Mouse (Mus musculus) lung, postnatal 10 days (tissue): ENCODE results near the gene Gm20379.
A peak's percentile ranks its signal among the peaks of the same experiment; 100 is the strongest.

Source experiments
- DNase-seq: peaks from one replicate; pipeline ENCODE4 v3.0.0; 2021

Gm20379 gene

DNA sequence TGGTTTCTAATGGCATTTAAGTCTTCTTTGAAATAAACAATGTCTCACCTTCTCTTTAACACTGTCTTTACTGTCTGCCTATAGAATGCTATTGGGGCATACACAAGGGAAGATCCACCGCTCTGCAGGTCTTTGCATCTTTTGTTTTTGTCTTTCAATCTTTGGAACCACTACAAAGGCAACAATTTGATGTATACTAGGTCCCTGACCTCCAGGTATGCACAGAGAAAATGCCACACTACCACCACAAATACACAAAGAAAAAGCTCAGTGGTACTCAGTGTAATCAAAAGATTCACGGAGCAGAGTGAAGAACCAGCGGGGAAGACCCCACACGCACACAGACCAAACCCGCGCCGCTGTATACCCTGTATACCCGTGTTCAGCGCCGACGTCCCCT, at the start of gene Gm20379:
Gene Gm20379, plus strand, starts transcription at position 301 of the 400 bp plus-strand sequence.
- no peak for DNase-seq

DNA sequence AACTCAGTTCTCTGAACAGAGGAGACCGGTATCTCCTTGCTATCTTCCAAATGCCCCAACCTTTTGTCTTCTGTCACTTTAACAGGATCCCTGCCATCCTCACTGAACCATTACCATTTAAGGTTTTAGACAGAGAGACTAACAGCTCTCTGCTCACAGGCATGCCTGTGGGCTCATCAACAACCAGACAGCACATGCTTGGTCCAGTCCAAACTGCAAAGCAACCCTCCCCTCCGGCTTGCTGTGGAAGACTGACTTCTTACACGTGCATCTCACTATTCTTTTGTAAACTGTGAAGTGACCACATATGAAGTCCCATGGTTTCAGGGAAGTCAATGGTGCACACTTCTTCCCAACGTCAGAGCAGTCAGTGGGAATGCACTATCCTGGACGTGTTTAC, 44.5 kb upstream of the Gm20379 start:
- DNase-seq = no peak

DNA sequence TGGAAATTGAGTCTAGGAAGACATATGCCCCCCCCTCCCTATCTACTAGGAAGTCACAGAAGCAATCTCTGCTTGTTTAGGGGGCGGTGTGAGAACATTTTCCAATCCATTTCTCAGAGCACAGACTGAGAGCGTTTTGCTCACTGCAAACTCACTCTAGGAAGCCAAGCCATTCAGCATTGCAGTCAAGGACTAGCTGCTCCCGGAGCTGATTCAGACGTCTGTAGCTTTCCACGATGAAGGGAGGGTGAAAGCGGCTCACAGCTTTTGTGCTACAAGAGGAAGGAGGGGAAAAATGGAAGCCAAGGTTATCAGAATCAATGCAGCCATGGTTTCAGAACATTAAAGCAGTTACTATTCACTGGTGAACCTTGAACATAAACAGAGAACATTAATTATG, 42.2 kb upstream of the Gm20379 start:
- DNase-seq = no peak

DNA sequence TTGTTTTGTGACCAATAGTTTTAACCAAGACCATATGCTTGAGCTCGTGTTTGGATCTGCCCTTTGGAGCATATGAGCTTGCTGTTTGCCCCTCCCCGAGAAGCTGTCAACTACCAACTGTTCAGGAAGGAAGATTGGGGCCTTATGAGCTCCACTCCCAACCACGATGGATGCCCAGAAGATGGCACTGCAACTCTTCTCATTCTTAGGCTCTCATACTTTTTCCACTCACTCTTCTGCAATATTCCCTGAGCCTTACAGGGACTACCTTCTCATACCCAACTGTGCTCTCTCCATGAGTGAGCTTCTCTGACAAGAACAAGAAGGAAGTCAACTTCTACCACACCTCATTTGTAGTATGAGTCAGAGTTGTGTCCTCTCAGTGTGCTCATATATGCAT, 38.7 kb upstream of the Gm20379 start:
- peak; percentile 7 for DNase-seq

DNA sequence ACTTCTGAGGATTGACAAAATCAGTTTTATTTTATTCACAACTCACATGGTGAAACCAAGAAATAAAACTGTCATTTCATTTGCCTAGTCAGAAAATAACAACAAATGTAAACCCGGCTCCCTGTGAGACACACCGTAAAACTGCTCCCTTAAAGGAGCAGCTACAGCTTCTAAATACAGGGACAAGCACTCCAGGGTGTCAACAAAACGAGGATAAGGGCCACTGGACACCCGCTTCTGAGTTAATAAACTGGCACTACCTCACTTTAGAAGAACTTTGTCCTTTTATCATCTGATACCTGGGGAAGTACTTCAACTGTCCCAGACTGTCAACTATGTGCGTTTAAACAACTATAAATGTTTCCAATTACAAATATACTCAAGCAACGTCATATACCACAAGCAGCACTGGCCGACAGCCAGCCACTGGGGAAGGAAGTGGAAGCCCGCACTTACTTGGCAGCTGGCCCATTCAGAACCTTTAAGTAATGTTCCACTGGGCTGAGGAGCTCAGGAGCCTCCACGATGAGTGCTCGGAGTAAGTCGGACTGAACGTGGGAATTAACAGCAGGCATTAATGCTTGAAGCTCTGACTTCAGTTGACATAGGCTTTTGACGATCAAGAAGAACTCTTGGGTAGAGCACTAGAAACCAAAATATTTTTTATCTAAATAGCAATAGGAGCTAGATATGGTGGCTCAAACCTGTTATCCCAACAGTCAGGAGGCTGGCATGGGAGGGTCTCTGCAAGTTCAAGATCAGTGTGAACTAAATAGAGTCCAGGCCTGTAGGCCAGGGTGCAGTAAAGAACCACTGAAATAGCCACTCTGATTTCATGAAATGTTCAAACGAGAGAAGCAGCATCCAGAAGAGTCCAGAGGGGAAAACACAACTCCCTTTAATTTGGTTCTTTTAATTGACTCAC, 31.2 kb upstream of the Gm20379 start:
- DNase-seq = peak; percentile 85

DNA sequence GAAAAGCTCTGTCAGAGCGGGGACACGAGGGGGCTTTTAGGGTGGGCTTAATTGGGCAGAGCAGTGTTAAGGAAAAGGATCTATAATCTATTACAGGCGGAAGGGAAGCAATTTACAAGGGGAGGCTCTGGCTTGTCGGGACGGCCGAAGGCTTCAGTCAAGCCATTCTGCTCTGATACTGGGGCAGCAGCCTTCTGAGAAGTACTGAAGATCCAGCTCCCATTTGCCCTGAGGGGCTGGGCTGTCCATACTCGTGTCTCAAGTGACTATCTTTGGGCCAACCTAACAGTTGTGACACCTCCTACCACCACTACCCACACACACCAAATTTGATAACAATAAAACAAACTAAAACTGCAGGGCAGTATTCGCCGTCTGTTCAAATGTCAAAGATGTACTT, 30.5 kb upstream of the Gm20379 start:
- DNase-seq = no peak

DNA sequence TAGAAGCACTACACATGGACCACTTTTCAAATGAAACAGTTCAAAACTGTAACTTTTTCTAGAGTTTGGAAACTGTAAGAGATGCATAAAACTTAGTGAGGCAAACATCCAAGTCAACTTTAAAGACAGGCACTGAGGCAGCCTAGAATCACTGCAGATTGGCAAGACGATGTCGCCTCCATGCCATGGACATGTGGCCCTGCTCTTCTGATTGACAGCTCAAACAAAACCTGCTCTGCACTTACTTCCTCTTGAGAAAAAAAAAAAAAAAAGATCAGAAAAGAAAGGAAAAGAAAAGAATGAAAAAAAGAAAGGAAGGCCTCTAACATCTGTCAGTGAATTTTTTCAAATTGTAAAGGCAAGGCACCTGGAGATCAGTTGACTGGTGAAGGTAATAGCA, 28.8 kb upstream of the Gm20379 start:
- DNase-seq = no peak

DNA sequence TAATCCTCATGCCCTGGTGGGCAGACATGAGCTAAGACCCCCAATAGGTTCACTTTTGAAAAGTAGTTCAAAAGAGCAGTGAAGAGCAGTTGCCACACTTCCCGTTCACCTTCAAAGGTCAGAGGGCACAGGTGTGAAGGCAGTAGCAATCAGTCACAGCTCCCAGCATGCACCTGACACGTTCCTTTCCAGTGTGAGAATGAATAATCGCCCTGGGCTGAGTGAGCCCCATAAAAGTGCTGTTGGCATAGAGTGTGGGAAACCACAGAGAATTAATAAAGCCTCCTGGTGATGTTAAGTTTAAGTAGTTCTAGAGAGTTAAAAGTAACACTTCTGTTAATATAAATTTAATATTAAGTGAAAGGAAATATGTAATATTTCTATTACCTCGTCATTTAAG, 14.2 kb upstream of the Gm20379 start:
- no peak for DNase-seq

DNA sequence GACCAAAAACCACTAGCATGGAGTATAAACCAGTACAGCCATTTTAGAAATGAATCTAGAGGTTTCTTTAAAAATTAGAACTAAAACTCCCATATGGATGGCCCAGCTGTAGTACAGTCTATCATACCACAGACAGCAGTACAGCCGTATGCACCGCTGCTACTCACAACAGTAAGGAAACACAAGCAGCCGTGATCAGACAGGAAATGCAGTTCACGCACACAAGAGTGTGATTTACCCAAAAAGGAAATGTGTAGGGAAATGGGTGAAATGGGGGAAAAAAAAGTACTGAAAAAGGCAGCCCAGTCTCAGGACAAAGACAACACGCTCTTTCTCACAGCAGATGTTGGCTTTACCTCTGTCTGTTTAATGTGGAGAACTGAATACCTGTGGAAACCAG, 11.9 kb upstream of the Gm20379 start:
- no peak for DNase-seq

DNA sequence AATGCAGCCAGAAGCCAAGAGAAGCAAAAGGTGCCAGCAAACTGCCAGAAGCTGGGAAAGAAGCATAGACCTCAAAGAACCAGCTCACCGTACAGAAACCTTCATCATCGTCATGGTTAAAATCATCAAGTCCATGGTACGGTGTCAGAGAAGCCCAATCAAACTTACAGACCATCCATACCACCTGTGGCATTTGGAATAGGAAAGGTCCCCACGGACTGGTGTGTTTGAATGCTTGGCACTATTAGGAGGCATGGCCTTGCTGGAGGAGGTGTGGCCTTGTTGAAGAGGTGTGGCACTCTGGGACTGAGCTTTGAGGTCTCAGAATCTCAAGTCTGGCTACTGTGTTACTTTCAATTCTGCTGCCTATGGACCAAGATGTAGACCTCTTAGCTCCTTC, 9.3 kb upstream of the Gm20379 start:
- DNase-seq = no peak

DNA sequence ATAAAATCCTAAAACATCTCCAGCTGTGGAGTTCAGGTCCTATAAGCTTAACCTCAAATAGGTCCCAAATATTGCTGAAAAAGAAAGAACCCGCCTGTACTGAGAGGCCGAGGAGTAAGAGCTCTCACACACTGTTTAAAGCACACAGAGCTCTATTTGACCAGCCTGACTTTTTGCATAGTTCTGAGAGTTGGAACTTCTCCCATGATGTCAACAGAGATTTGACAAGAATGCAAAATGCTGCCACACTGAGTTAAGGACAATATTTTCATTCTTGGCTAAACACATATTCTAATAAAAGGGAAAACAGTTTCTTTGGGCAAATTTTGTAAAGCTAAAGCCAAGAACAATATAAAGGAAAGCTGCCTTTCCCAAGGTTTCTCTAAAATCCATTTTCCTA, 8.8 kb upstream of the Gm20379 start:
- no peak for DNase-seq

DNA sequence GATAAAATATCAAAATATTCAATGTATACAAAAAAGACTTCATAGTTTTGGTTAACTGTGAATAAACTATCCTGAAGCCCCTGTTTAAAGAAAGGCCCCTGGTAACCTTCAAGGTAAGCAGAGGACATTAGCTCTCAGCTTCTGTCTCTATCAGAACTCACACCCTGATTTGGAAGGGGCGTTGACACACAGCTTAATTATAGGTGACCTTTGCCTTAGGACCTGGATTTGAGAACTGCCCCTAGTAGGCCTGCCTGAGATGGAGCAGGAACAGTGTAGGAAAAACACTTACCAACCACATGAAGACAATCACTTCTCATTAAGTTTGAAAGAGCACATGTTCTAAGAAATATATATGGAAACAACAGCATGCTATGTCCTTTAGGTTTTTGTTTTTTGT, 6.3 kb upstream of the Gm20379 start:
- no peak for DNase-seq

DNA sequence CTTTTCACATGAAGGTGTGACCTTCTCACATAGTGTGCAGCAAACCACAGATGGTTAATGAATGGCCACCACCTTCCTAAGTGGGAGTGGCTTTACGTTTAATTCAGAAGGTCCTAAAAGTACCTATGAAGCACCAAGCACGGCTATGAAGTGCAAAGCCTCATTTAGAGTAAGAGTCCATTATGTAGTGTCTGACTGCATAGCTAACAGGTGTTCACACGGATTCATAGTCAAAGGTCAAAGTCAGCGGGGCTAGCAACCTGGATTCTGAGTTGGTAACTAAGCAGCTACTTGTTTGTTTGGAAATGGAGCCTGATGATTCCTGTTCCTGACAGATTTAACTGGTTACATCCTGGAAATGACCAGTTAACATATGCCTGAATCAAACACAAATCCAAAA, 4.0 kb upstream of the Gm20379 start:
- no peak for DNase-seq

DNA sequence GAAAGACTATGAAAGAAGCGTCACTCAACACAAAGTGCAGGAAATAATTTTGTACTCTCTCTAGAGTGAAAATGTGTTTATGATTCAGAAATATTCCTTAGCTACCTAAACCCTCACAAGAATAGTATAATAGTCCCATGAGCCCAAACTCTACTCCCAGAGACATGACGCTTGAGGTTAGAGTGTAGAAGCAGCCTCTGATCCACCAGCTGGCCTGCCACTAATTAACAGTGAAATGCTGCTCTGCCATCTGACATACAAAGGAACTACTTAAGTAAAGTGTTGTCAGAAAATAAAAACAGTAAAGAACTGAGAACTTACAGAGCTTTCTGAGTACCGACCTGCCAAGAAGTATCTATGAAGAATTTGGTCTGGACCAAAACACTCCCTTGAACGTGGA, 3.3 kb upstream of the Gm20379 start:
- no peak for DNase-seq

DNA sequence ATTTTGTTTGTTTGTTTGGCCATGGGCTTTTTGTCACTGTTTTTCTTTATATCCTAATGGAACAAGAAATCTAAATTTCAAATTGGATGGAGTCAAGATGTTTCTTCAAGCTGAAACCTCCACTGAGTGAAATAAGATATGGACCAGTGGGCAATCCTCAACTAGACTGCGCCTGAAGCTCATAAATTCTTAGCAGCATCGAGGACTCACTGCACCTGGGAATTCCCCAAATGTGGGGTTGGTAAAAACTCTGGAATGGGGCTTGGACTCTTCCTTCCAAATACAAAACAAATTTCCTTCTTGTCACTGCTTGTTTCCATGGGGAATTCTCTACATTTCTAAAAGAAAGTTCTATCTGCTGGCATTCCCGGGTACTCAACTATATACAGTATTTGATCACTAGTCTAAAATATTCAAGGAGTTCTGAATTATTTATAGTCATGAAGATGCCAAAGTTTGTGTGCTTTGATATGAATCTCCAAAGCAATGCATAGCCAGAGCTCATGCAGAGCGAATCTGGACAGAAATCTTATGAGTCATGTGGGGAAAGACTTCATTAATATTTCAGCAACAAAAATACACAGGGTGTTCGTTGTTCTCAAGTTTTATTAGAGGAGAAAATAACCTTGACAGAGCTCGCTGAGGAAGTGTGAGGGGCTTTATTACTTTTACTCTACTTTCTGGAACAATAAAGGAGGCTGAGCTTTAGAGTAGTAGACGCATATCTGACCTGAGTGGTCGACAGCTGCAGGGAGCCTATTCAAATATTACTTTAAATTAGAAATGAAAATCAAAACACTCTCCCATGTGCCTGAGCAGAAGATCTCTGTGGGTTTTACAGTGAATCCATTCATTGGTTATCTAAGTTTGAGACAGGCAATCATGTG, 2.5 kb upstream of the Gm20379 start:
- DNase-seq = no peak

DNA sequence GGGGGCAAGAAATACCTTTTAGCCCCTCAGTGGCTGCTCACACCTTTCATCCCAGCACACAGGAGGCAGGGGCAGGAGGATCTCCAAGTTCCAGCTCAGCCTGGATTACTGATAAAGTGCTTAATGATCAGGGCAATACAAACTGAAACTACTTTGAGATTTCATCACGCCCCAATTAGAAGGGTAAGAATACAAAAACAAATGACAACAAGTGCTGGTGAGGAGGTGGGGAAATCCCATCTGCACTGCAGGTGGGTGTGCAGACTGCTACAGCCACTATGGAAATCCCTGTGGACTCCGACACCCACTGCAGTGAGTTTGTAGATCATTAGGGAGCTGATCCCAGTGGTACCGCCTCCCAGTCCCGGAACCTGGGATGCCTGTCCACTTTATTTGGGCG, 1.5 kb upstream of the Gm20379 start:
- DNase-seq = no peak

DNA sequence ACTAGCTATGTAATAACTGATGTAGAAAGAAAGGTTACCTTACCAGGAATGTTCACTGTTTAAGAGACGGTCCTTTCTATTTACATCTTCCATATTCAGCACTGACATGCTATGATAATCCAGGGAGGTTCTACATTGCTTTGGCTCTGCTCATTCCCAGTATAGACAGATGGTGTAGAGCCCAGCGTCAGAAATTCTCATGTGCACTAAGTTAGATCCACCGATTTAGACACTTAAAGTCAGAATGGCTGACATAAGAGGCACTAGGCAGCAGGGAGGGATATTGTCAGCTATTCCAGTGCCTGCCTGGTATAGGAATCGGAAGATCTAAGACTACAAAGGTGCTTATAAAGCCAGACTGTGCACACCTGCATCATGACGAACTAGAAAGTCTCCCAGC, 8.8 kb downstream of the Gm20379 start:
- DNase-seq = no peak

DNA sequence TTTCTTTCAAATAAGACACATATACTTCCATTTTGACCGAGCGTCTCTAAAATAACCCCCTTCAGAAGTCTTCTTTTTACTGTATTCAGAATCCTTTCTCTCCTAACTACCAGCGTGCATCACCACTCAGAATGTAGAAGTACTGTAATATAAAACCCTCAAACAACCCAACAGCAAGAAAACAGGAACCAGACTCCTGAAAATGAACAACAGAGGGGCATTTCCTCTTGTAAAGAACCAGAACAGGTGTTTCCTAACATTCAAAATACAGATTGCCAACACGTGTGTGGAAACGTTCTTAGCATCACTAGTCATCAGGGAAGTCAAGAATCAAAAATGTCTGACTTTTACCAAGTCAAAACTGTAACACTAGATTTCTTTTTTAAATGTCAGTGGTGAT, 15.0 kb downstream of the Gm20379 start:
- no peak for DNase-seq

DNA sequence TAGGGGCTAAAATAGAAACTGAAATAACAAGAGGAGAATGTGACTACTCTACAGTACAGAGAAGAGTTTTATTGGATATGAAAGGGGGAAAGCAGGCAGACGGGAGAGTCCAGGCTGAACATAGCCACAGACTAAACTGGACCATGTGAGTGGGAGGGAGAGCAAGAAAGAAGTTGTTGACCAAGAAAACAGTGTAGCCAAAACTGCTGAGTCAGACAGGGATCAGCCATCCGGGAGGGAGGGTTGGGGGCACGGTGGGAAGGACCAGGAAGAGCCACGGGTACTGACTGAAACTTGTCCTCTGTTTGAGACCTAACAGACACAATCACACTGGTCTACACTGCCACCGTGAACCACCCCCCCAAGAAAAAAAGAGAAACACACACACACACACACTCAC, 20.2 kb downstream of the Gm20379 start:
- no peak for DNase-seq

DNA sequence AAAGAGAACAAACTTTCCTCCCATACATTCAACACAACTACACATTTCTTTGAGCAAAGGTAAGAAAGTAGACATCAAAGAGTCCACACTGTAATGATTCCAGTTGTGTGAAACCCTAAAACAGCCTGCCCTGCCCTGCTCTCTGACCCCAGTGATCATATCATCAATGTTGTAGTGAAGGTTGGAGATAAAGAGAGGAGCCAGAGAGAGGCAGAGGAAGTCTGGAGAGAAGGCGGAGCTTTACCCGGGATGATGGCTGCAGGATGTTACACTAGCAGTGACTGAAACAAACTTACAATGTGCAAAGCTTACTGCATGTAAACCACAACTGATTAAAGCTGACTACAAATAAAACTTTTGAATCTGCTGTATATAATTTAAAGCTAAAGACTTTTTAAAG, 22.2 kb downstream of the Gm20379 start:
- DNase-seq = no peak

DNA sequence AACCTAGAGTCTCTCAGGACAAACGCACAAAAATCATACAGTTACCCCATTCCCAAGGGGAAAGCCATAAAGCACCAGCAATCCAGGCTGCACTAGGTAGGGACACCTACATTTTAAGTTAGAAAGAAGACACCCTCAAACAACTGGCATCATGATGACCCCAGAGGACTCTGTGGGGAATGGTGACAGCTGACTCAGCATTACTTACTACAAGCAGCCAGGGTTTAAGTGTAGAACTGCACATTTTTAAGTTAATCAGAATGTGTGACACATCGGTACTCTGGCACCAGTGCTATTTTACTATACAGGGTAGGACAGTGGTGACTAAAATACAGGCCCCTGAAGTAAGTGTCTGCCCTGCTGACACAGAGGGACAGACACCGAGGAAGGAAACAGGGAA, 24.8 kb downstream of the Gm20379 start:
- DNase-seq = no peak

DNA sequence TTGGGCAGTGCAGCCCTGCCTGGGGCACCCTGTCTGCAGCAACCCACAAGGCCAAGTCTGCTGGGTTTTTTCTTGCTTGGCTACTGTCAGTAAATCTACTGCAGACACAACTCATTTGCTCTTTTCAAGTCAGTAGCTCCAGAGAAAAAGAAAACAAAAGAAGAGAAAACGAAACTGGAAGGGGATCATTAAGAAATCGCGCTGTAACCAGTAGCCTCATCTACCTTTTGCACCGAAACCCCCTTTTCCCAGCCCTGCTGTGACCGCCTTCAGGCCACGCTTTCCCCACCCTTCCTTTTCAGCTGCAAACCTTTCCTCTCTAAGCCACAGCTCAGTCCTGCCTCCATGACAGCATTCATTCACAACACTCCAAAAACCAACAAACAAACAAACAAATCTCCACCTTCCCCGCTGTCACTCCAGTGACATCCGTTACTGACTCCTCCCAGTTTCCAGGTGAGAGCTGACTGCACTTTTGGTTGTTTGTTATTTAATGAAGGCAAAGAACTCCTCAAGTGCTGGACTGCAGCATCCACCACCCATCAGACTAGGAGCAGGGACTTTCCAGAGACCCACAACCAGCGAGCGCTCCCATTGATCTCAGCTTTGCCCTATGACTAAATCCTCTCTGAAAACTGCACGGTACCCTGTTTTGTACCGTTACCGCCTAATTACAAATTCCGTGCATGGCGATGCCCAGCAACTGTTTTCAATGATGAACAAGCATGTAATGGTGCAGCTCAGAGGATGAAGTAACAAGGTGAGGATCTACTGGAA, 26.5 kb downstream of the Gm20379 start:
- no peak for DNase-seq

DNA sequence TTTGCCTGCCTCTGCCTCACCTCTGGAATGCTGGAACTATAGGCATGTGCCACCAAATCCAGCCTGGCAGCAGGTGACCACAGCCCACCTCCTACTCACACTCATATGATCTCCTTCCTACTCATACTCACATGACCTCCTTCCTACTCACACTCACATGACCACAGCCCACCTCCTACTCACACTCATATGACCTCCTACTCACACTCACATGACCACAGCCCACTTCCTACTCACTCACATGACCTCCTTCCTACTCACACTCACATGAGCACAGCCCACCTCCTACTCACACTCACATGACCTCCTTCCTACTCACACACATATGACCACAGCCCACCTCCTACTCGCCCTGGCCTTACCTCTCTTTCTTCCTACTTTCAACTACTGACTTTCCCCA, 31.1 kb downstream of the Gm20379 start:
- DNase-seq = no peak
